Mouse (Mus musculus): Measurements from ENCODE around the gene Pfas.

GRCm38 (mm10) chr11:68939451-68940304, 68.6 kb downstream of the Pfas start:
- TF ChIP-seq ZC3H11A (IDR thresholded peaks at IDR 0.05; ENCODE audit: borderline replicate concordance, low read depth, low read length) = no peak
- no peak for TF ChIP-seq CHD2 (IDR thresholded peaks at IDR 0.05; ENCODE audit: low read depth, low read length)
- no peak for TF ChIP-seq HCFC1 (IDR thresholded peaks at IDR 0.05; ENCODE audit: borderline replicate concordance, insufficient read depth, low read length)
- TF ChIP-seq ZNF384 (IDR thresholded peaks at IDR 0.05; ENCODE audit: low read depth, low read length) = no peak
- no peak for TF ChIP-seq MAFK (IDR thresholded peaks at IDR 0.05; ENCODE audit: insufficient read depth, low read depth, low read length)

Measured in ES-E14 (cell line).